Mouse (Mus musculus) layer of hippocampus, adult 8-10 months (tissue): ENCODE measurements at regions not wholly inside any gene's neighbourhood (a gene's known extent, or its start where the extent isn't known, plus 50 kb on each side); places are given as distances from the start of the nearest gene placed in this dataset.
A peak's percentile ranks its signal among the peaks of the same experiment; 100 is the strongest.

Source experiments
- DNase-seq, 2 experiments: peaks; one replicate each; pipeline ENCODE4 v3.0.0; 2022; ENCODE audit warnings: low spot score in 2 of 2

DNA sequence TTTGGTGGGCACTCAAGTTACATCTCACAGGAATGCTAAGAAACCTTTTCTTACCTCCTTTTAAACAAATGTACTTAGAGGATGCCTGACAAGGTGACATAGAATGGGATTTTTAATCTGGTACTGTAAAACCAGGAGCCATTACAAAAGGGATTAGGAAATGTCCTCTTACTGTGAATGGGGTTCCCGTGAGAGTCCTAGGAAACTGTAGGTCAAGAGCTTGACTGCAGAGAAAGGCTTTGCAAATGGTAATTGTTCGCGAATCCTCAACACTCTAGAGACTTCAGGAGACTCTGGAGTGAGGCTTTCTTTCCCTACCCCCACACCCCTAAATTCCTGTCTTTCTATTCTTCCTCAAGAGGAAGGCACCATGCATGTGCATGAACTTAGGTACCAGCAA lies 242.7 kb upstream of the Gadl1 start:
- no peak for DNase-seq

DNA sequence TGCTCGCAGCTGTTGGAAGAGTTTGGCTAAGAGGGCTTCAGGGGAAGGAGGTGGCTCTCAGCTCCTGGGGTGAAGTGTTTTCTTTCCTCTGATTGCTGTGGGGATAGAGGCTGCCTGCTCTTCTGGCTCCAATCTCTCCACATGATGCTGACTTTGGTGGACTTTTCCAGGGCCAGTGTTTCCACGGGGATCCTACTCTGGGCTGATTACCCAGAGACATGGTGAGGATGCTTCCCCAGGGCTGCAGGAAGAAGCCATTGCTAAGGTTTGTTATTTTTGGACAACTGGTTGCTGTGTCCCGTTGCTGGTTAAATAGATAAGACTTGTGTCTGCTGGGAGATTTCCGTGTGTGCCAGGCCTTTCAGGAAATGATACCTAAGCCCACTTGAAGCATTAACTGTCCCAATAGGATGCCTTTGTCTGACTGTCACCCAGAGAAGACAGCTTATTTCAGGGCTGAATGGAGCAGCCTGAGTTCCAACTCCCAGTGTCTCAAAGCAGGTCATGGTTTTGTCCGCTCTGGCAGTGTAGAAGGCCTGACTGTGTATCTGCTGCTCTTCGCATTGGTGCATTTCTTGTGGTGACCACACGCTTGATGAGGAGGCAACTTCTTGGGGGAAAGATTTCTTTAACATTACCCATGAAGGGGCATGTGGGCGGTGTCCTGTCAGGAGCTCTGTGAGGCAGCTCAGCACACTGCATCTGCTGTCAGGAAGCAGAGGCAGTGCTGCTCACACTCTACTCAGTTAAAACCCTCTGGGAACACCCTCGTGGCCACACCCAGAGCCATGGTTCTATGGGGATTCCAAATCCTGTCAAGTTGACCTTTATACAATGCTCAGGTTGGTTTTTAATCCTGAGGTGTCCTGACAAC lies 228.3 kb upstream of the Gadl1 start:
- DNase-seq: no peak

DNA sequence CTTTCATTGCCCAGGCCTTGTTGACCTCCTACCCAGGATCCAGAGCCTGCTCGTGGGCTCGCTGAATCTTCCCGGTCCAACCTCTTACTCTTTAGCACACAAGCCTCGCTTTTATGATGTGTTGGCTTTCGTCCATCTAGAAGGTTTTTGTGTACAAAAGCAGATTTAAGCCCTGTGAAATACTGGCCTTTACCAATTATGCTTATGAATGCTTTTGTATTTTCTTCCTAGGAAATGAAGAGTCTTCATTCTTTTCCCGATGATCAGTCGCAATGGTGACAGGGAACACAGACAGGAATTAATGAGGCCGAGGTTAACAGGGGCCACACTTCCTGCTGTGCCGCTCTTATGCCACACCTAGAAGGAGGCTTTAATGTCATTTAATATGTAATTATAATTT lies 227.4 kb upstream of the Gadl1 start:
- no peak for DNase-seq

DNA sequence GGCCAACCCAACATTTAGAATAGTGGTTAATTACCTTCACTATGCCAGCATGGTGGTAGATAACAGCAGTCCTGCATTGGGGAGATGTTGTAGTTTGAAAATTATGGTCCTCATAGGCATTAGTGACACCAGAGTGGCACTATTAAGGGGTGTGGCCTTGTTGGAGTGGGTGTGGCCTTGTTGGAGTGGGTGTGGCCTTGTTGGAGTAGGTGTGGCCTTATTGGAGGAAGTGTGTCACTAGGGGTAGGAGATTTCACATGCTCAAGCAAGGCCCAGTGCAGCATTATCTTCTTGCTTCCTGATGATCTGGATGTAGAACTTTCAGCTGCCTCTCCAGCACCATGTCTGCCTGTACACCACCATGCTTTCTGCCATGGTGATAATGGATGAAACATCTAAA lies 225.3 kb upstream of the Gadl1 start:
- no peak for DNase-seq

DNA sequence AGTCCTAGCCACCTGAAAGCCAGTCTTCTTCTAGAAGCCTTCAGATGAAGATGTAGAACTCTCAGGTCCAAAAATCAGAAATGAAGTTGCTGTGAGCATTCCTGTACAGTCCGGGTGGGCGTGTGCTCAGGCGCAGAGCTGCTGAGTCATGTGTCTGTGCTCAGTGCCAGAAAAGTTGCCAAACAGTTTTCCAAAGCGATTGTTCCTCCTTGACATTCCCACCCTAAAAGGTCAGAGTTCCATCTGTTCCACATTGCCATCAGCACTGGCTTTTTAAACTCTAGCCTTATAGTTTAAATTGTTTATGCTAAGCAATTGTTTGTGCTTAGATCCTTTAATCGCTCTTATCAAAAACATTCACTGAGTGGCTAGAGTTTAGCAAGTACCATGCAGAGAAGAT lies 222.7 kb upstream of the Gadl1 start:
- DNase-seq: no peak

DNA sequence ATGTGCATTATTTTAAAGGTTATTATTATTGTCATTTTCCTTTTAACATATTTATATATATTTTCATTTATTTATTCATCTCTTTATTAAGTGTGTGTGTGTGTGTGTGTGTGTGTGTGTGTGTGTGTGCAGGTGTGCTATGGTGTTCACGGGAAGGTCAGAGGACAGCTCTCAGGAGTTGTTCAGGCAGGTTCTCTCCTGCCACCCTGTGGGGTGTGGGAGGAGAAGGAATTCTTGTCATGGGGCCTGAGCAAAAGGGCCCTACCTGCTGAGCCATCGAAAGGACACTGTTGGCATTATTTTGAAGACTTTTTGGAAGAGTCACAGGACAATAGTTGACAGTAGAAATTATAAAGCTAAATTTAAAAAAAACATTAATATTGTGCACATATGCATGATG lies 216.4 kb upstream of the Gadl1 start:
- no peak for DNase-seq

DNA sequence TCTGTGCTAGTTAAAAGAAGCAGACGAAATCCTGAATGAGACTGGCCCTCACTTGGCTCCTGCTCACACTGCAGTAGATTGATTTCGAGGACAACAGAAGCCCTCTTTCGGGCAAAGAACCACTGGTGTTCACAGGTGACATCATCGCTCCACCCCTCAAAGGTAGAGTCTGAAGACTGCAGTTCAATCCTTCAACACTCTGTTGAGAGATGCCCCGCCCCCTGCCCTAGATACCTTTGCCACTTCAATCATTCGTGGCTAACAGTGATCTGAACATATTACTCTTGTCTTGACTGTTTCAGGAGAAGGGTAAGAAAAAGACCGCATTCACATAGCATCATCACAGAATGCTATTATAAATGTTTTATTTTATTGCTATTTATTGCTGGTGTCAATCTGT lies 205.5 kb upstream of the Gadl1 start:
- DNase-seq: no peak

DNA sequence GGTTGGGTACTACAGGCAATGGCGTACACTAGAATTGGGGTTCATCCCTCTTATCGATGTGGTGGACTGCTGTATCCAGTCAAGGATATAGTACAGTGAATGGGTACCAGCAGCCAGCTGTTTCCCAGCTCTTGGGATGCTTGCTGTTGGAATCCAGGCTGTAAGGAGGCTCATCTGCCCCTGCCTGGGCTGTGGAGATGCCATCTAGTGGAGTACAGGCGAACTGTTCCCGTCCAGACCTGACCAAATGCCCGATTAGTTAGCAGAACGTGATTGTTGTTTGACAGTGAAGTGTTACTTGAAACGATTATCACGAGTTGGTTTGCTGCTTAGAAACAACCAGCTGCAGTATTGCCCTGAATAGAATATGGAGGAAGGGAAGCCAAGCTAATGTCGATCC lies 205.0 kb upstream of the Gadl1 start:
- DNase-seq: peak; percentile 30 to 66

DNA sequence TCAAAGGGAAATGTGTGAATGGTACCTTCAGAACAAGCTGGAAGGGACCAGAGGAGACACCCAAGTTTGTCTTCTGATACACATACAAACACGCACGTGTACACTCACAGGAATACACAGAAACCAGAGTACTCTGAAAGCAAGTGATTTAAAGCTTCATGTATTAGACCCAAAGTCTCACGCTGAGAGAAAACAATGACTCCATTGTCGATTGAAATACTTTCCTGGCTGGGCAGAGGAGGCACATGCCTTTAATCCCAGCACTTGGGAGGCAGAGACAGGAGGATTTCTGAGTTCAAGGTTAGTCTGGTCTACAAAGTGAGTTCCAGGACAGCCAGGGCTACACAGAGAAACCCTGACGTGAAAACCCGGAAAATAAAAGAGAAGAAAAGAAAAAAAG lies 203.5 kb upstream of the Gadl1 start:
- DNase-seq: no peak

DNA sequence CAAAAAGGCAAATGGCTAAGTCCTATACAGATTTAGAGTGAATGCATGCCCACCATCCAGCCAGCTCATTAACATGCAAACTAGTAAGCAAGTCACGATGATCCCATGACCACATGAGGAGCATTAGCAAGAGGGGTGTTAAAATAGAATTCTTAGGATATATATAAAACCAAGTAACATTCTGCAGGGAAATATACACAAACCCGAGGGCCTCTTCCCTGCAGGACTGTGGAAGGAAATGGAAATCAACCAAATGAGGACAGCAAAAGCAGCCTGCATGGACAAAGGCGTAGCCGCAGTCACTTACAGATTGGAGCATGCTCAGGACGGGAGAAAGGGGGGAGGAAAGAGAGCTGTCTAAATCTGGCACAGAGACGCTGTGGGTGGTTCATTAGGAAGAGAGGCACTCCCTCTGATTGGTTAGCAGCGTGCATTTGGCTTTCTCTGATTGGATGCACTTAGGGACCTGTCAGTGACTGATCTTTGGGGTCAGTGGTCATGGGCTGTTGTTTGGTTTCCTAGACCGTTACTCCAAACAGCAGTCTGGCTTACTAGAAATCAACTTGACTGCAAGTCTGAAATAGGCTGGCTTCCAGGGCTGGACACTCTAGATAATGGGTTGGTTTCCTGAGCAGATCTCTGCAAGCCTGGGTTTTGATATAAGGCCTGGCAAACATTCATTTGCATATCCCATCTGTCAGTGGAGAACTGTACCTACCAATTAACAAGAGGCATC lies 200.9 kb upstream of the Gadl1 start:
- peak; percentile 5 to 16 for DNase-seq

DNA sequence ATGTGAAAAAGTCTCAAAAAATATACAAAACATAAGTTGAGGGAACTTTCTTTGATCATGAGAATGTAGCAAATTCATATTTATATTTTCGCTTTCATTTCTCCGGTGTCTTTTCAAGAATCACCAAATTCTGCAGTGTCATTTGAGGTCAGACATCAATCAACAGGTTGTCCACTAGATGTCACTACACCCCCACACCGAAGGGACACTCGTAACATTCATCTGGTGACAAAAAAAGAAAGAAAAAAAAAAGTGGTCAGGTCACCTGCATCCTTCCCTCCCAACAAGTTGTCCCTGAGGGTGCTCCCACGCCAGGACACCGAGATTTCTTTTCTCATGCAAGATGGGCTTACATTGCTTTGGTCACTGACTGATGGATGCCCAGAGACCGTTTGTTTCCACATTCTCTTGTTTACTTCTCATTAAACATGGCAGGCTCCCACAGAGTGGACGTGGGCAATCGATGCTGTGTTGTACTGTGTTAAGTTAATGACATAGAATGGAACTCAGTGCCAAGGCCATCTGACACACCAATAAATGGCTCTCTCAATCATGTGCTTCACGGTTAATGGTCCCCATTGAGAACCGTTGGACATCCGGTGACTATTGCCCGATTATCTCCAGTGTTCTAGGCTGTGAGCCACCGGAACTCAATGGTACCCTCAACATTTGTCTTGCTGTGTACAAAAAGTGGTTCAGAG lies 199.1 kb upstream of the Gadl1 start:
- DNase-seq: peak in 1 of 2 experiments; percentile 9

DNA sequence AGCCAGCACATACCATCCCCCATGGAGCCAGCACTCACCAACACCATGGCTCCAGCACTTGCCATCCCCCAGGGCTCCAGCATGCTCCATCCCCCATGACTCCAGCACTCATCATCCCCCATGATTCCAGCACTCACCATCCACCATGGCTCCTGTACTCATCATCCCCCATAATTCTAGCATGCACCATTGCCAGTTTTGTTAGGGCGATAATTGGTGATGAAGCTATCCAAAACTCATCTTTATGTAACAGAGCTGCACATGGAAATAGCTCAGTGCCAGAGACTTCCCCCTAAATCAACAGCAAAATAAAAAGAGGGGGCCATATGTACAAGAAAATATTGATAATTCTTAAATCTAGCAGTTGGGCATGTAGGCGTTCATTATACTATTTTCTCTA lies 188.9 kb upstream of the Gadl1 start:
- DNase-seq: peak; percentile 9 to 28

DNA sequence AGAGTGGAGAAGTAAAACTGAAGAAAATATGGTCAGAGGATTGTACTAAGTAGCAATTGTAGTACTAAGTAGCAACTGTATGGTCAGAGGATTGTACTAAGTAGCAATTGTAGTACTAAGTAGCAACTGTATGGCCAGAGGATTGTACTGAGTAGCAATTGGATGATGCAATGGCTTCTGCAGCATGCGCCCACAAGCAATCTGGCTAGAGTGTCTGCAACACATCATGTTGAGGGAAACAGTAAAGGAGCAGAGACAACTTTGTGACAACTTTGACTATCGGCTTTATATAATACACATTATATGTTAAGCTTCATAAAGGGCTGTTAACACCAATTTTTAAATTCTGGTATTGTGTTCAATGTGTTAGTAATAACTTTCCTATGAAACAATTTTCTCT lies 188.4 kb upstream of the Gadl1 start:
- DNase-seq: peak; percentile 30 to 33

DNA sequence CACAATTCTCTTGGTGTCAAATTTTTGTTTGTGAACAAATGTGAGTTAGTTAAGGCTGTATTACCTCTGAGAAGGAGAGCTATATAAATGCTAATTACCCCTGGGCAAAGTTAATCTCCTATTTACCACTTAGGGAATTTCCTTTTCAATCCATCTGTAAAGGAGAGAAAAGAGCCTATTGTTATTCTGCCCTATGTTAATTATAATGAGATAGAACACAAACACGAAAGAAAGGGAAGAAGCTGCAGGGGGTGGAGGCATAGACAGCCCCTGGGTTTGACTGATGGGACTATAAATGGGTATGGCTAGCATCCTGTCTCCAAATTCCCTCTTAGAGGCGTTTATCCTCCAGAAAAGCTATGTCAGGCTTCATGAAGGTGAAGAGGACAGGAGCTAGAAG lies 185.2 kb upstream of the Gadl1 start:
- DNase-seq: no peak

DNA sequence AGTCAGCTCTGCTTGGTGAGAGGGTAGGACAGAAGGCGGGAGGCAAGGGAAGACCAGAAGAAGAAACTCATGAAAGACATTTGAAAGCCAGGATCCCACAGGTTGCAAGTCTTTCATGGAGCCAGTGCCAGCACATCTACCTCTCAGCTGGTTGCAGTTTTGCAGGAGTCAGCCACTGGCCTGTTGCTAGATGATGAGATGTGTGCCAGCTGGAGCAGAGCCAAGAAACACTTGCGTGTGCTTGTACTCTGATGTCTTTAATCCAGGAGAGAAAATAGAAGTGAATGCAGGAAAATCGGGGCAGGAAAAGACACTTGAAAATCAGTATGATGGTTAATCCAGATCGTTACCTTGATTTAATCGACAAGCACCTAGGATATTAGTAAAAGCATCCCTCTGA lies 181.9 kb upstream of the Gadl1 start:
- DNase-seq: no peak

DNA sequence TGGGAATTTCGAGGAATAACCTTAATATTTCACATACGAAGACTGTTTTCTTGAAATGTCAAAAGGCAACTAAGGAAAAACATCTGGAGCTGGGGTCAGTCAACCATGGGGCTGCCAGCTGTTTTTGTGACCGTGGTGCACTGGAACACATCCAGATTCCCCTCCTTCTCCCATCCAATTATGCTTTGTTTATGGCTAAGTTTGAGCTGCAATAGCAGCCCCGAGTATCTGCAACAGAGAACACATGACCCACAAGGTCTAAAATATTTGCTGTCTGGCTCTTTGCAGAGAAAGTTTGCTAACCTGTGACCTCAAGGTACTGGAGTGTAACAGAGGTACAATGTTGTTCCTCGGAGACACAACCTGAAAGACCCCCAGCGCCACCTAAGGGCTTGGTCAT lies 177.7 kb upstream of the Gadl1 start:
- no peak for DNase-seq

DNA sequence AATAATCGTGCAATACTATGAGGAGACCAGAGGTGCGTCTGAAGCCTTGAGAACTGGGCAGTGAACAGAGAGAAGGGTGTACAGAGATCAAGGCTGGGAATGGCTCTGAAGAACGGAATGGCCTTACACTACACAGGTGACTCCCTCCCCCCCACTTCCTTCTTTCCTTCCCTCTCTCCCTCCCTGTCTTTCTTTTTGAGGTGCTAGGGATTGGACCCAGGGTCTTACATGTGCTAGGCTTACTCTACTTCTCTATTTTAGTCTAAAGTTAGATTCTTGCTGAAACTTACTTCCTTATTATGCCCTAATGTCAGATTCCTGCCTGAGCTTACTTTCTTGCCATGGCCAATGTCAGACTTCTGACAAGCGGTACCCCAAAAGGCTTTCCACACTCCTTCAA lies 176.2 kb upstream of the Gadl1 start:
- no peak for DNase-seq

DNA sequence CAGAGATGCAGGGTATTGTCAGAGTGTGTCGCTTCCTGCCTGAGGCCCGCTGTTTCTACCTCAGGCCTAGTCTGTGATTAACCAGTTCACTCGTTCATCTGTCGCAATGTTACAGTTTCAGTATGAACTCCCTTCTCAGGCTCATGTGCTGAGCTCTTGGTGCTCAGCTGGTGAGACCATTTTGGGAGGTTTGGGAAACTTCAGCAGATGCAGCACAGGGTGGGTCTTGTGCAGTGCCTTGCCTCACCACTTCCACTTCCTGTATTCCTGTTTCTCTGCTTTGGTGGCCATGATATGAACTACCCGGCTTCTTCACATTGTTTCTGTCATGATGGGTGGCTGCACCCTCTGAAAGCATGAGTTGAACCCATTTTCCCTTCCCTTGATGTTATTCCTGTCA lies 169.3 kb upstream of the Gadl1 start:
- no peak for DNase-seq

DNA sequence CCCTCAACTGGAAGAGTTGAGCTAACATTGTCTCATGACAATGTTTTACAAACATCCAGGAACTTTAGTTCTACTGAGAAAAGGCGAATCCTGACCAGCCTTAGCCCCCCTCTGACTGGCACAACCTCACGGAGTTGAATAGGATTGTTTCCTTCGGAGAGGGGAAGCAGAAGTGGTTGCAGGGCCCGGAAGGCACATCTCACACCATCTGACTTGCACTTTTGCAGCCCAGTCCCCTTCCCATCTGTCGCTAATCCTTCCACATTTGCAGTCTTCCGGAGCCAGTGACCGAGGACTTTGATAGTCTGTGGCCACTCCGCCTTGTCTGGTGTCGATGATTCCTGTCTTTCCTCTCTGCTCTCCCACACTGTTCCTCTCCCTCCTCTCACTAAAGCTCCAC lies 162.8 kb upstream of the Gadl1 start:
- DNase-seq: no peak

DNA sequence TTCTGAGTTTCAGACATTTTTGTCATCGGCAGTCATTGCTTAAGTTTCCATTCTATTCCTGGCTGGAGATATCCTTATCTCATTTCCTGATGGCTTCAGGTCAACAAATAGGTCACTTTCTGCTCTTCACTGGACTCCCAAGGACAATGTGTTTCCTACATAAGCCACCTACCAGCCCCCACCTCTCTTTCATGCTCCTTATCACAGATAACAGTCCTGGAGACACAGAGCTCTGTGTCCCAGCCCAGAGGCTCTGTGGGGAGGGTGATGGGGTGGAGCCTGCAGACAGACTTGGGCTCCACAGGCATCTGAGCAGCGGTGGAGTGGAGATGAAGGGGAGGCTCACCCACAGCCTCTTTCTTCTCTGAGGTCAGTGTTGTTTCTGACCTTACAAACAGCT lies 148.8 kb upstream of the Gadl1 start:
- DNase-seq: no peak

DNA sequence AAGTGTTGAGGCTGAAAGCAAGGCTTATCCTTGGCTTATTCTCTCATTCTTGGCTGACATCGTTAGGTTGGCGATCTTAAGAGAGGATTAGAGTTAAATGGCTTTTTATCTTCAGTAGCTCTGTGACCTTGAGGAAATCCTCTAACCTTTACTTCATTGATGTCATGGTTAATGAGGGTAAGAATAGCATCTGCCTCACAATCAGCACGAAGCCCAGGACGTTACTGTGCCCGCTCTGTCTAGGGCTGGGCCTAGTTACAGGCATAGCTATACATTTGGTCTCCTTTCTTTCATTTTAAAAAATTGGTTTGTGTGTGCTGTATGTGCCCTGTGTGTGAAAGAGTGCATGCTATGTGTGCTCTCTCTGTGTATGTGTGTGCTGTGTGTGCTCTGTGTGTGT lies 145.1 kb upstream of the Gadl1 start:
- DNase-seq: no peak

DNA sequence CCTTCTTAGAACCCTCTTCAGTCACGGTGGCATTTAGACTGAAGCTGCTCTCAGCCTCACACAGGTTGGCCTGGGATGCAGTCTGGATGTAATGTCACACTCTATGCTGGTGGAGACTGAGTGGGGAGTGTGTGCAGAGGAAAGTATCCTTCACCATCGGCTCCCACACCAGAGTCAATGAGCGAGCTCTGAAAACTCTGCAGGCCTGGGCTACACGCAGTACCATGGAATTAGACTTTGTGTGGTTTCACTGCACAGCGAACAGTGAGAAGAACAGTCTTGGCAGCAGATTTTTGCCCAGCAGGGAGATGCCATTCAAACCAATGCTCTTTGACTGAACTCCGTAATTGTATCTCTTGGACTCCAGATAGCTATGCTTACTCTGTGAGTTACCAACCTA lies 142.8 kb upstream of the Gadl1 start:
- no peak for DNase-seq
